8 mouse cellular contexts compared by ENCODE assay signal in the genomic region with DNA sequence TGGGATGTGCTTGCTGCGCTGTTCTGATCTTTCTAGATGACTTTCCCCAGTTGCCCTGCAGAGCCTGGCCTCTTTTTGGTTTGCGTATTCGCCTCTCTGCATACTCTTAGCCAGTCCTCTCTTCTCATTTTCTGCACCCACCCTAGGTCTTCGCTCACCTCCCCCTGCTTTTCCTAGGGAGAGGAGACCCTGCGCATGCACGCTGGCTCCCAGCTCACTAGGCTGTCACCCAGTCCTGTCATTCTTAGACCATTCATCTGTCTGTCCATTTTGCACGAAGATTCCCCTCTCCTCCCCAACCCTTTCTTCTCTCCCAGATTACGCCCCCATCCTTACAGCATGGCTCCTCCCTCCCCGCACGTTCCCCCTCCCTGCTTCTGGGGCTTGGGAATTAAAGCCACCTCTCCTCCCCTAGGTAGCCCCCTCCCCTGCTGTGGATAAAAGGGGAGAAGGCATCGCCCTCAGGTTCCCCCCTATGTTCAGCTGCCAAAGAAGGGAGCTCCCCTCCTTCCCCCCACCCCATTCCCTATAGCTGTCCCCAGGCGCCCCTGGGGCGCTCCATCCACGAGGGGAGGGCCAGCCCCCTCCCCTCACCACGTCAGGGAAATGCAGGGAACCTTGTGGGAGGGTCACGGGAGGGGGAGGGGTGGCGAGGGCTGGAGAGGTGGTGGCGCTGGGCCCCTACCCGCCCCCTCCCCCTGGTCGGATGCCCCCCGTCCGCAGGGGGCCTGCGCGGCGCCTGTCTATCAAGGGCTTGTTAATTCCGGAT. TPM values are rescaled to one million over a fixed set of nuclear protein-coding genes. Genes with fewer than 3 reads are reported as not detected.
DNase-seq lines count a peak whose midpoint lies in the region; ATAC-seq and TF ChIP-seq lines count a peak whose summit lies in the region.

No protein-coding gene starts in this region.

- H3K9me3 ChIP-seq in kidney, postnatal 0 days (replicated peaks; ENCODE audit: low read length), result no peaks in the 10 kb centered on the region
- no peaks in the 10 kb centered on the region for H3K9me3 ChIP-seq in embryonic facial prominence, embryonic 13.5 days
- H3K9me3 ChIP-seq in limb, embryonic 11.5 days (ENCODE audit: control insufficient read depth, low read length), result no peaks in the 10 kb centered on the region

- DNase-seq in kidney, postnatal 0 days (ENCODE audit: low spot score), result no peak
- DNase-seq in kidney, adult 11 months, result no peak
- peak; percentile 33 for DNase-seq in ZHBTc4 (ENCODE audit: low read depth, low spot score)
- DNase-seq in limb, embryonic 11.5 days (ENCODE audit: low spot score), result no peak
- peak; percentile 68 for DNase-seq in right cerebral cortex, postnatal 4 days
- no peak for DNase-seq in thymus, postnatal 4 days
- no peak for DNase-seq in urinary bladder, postnatal 14 days (ENCODE audit: low spot score)

- ATAC-seq in kidney, postnatal 0 days (replicated peaks; ENCODE audit: low FRiP score, low read depth), result 0 out of 2 replicates have a peak, but pooled peaks have one; percentile 12
- no peak for ATAC-seq in embryonic facial prominence, embryonic 13.5 days (ENCODE audit: insufficient number of reproducible peaks, insufficient read depth, low FRiP score, low TSS enrichment, low read depth)
- ATAC-seq in limb, embryonic 11.5 days (ENCODE audit: insufficient number of reproducible peaks, low FRiP score, low TSS enrichment, low read depth), result no peak

- no peak overlapping the region for H3K27ac ChIP-seq in kidney, postnatal 0 days
- H3K27ac ChIP-seq in embryonic facial prominence, embryonic 13.5 days, result no peak overlapping the region
- no peak overlapping the region for H3K27ac ChIP-seq in limb, embryonic 11.5 days (replicated peaks; ENCODE audit: low read depth, low read length)

- H3K4me2 ChIP-seq in kidney, postnatal 0 days (ENCODE audit: low read length), result peak overlapping the region; percentile 82
- H3K4me2 ChIP-seq in embryonic facial prominence, embryonic 13.5 days, result peak overlapping the region; percentile 79
- H3K4me2 ChIP-seq in limb, embryonic 11.5 days (ENCODE audit: low read depth, severe bottlenecking), result peak overlapping the region; percentile 71

- no peaks in the 10 kb centered on the region for H3K36me3 ChIP-seq in kidney, postnatal 0 days (ENCODE audit: insufficient read depth, low read length)
- H3K36me3 ChIP-seq in embryonic facial prominence, embryonic 13.5 days, result no peaks in the 10 kb centered on the region
- H3K36me3 ChIP-seq in limb, embryonic 11.5 days (ENCODE audit: control insufficient read depth, insufficient read depth, low read length), result no peaks in the 10 kb centered on the region

- WGBS in kidney, postnatal 0 days, result 4% methylated on average over 21 of the region's 26 CpGs
- WGBS in embryonic facial prominence, embryonic 13.5 days, result 5% methylated on average over 25 of the region's 26 CpGs
- WGBS in limb, embryonic 11.5 days, result 1% methylated on average over 16 of the region's 26 CpGs

- peaks cover 10% of the 10 kb centered on the region; the same call in 1 of the 2 replicates for H3K4me1 ChIP-seq in kidney, postnatal 0 days (replicated peaks; ENCODE audit: insufficient read depth, low read length)
- H3K4me1 ChIP-seq in embryonic facial prominence, embryonic 13.5 days, result peaks cover 39% of the 10 kb centered on the region
- H3K4me1 ChIP-seq in limb, embryonic 11.5 days (ENCODE audit: control insufficient read depth, insufficient read depth, low read length), result 0 out of 2 replicates have a peak, but pooled peaks cover 7% of the 10 kb centered on the region

- no peak for TF ChIP-seq CTCF in kidney, postnatal 0 days (IDR thresholded peaks at IDR 0.05; ENCODE audit: low read depth)

- peak overlapping the region; percentile 44 for H3K4me3 ChIP-seq in kidney, postnatal 0 days (replicated peaks; ENCODE audit: low read depth, low read length)
- H3K4me3 ChIP-seq in embryonic facial prominence, embryonic 13.5 days, result peak overlapping the region; percentile 49
- H3K4me3 ChIP-seq in limb, embryonic 11.5 days (ENCODE audit: low read depth, low read length), result no peak overlapping the region

- peaks cover 41% of the 10 kb centered on the region for H3K27me3 ChIP-seq in kidney, postnatal 0 days (ENCODE audit: insufficient read depth, low read length)
- H3K27me3 ChIP-seq in embryonic facial prominence, embryonic 13.5 days, result peaks cover 90% of the 10 kb centered on the region
- peaks cover 77% of the 10 kb centered on the region for H3K27me3 ChIP-seq in limb, embryonic 11.5 days (ENCODE audit: control insufficient read depth, insufficient read depth, low read length)

- H3K9ac ChIP-seq in kidney, postnatal 0 days (ENCODE audit: low read depth, low read length), result peak overlapping the region; percentile 59
- peak overlapping the region; percentile 47 for H3K9ac ChIP-seq in embryonic facial prominence, embryonic 13.5 days
- H3K9ac ChIP-seq in limb, embryonic 11.5 days (ENCODE audit: low read length), result no peak overlapping the region

RNA-seq across cellular contexts. Expression of a gene that starts 24.8 kb away (rescaled TPM):
- 3.3 and 3.5 TPM in 2 replicates for polyA plus RNA-seq in kidney, postnatal 0 days (2015; fragmentation: Nextera tagmentation; extraction: Ambion mirVana)
- 4.1 and 4.9 TPM in 2 replicates for polyA plus RNA-seq in embryonic facial prominence, embryonic 13.5 days (2015; fragmentation: Nextera tagmentation; extraction: Ambion mirVana)
- 2.1 TPM in 2 replicates for polyA plus RNA-seq in limb, embryonic 11.5 days (2014; fragmentation: Nextera tagmentation; extraction: Ambion mirVana)

RNA-seq across cellular contexts. Expression of a gene that starts 26.6 kb away (rescaled TPM):
- 1.3 and 1.4 TPM in 2 replicates for polyA plus RNA-seq in kidney, postnatal 0 days (2015; fragmentation: Nextera tagmentation; extraction: Ambion mirVana)
- 0.19 and 1.4 TPM in 2 replicates for polyA plus RNA-seq in embryonic facial prominence, embryonic 13.5 days (2015; fragmentation: Nextera tagmentation; extraction: Ambion mirVana)
- polyA plus RNA-seq in limb, embryonic 11.5 days (2014; fragmentation: Nextera tagmentation; extraction: Ambion mirVana), result 0.37 and 0.53 TPM in 2 replicates

RNA-seq across cellular contexts. Expression of a gene that starts 49.0 kb away (rescaled TPM):
- polyA plus RNA-seq in kidney, postnatal 0 days (2015; fragmentation: Nextera tagmentation; extraction: Ambion mirVana), result 0.68 and 1.1 TPM in 2 replicates
- 5.5 and 6.8 TPM in 2 replicates for polyA plus RNA-seq in embryonic facial prominence, embryonic 13.5 days (2015; fragmentation: Nextera tagmentation; extraction: Ambion mirVana)
- 0.78 and 0.85 TPM in 2 replicates for polyA plus RNA-seq in limb, embryonic 11.5 days (2014; fragmentation: Nextera tagmentation; extraction: Ambion mirVana)

RNA-seq across cellular contexts. Expression of a gene that starts 52.4 kb away (rescaled TPM):
- polyA plus RNA-seq in kidney, postnatal 0 days (2015; fragmentation: Nextera tagmentation; extraction: Ambion mirVana), result 5.1 and 6.0 TPM in 2 replicates
- 9.1 and 11.9 TPM in 2 replicates for polyA plus RNA-seq in embryonic facial prominence, embryonic 13.5 days (2015; fragmentation: Nextera tagmentation; extraction: Ambion mirVana)
- polyA plus RNA-seq in limb, embryonic 11.5 days (2014; fragmentation: Nextera tagmentation; extraction: Ambion mirVana), result 1.9 and 2.2 TPM in 2 replicates

Comparison
In these comparisons a context has a peak if more than half of its experiments do, and no peak if none do; other contexts are left out.
1. DNase-seq: peak in ZHBTc4 (single experiment) and right cerebral cortex, postnatal 4 days (single experiment); none in kidney, postnatal 0 days (single experiment), kidney, adult 11 months (single experiment), limb, embryonic 11.5 days (single experiment), thymus, postnatal 4 days (single experiment) and urinary bladder, postnatal 14 days (single experiment).
2. Peak in every context shown above with its lines, with median percentiles within 50 percentile points of each other: H3K4me2 ChIP-seq.